Mouse (Mus musculus) kidney, embryonic 14.5 days (tissue): Measurements from ENCODE around the gene Sbno2. TPM values are rescaled to one million over a fixed set of nuclear protein-coding genes. Genes with fewer than 3 reads are reported as not detected.

Experiments used
- ATAC-seq: fragments of 200-750 bp; cut with Nextera tagmentation; 2 replicates; pipeline ENCODE4 v1.8.0; 2017; ENCODE audit warnings: moderate number of reproducible peaks, mild to moderate bottlenecking, moderate TSS enrichment, moderate library complexity; ENCODE audit not compliant: low FRiP score, low TSS enrichment
- H3K27ac ChIP-seq: fragments of 300-500 bp; sonication (generic); 2 replicates; pipeline ENCODE4 v1.5.1; 2014; ENCODE audit warnings: low read depth, mild to moderate bottlenecking, low read length, moderate library complexity, mixed read lengths
- H3K27me3 ChIP-seq: fragments of 300-500 bp; sonication (generic); 2 replicates; pipeline ENCODE4 v1.6.1; 2014; ENCODE audit warnings: mild to moderate bottlenecking, low read length; ENCODE audit not compliant: control insufficient read depth, insufficient read depth
- H3K36me3 ChIP-seq: fragments of 300-500 bp; sonication (generic); 2 replicates; pipeline ENCODE4 v1.6.1; 2014; ENCODE audit warnings: low read length, mixed read lengths; ENCODE audit not compliant: control insufficient read depth, insufficient read depth
- H3K4me1 ChIP-seq: fragments of 300-500 bp; sonication (generic); 2 replicates; pipeline ENCODE4 v1.6.1; 2014; ENCODE audit warnings: low read length, mixed read lengths; ENCODE audit not compliant: control insufficient read depth, insufficient read depth
- H3K4me2 ChIP-seq: fragments of 300-500 bp; sonication (generic); replicated peaks from 2 replicates; pipeline ENCODE4 v1.6.1; 2014; ENCODE audit warnings: low read depth, mild to moderate bottlenecking, low read length
- H3K4me3 ChIP-seq: fragments of 300-500 bp; sonication (generic); 2 replicates; pipeline ENCODE4 v1.5.1; 2014; ENCODE audit warnings: mild to moderate bottlenecking, low read length
- H3K9ac ChIP-seq: fragments of 300-500 bp; sonication (generic); 2 replicates; pipeline ENCODE4 v1.6.1; 2014; ENCODE audit warnings: low read depth, mild to moderate bottlenecking, low read length, moderate library complexity
- H3K9me3 ChIP-seq: fragments of 300-500 bp; sonication (generic); 2 replicates; pipeline ENCODE4 v1.6.1; 2016; ENCODE audit warnings: low read length; ENCODE audit not compliant: control insufficient read depth
- WGBS: fragments of 180-500 bp; shearing (Covaris S2); extraction: QIAGEN DNeasy Blood & Tissue Kit; methylation state at CpG from one replicate; pipeline ENCODE4 v1.1.7; 2014; 5-methylcytosine and 5-hydroxymethylcytosine counted together
- polyA plus RNA-seq: library from polyadenylated mRNA; unstranded; fragments of >200 nt; fragmentation: Nextera tagmentation; extraction: Ambion mirVana; gene quantifications from 2 replicates; pipeline ENCODE4 v1.2.1, GENCODE M21; 2014

Gene Sbno2
- polyA plus RNA-seq, 1 experiment from 2014 or later = 14.8 TPM

DNA sequence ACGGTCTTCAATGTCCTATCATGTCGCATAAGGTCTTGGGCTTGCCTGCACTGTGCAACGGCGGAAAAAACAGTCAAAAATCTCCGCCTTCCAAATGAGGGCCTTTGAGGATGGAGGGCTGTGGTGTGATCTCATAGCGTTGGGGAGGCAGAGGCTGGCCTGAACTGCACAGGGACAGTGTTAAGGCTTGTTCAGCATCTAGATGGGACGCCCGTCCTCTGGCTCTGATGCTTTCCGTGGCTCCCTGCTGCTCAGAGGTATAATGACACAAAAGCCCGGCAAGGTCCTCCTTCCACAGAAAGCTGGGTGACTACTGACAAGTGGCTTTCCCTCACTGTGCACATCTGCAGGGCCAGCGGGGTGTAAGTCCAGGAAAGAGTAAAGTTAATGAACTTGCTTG lies 85.2 kb downstream of the Sbno2 start:
- peak overlapping the region; percentile 47 for H3K4me2 ChIP-seq
- H3K9ac ChIP-seq = peak overlapping the region; percentile 59
- H3K27me3 ChIP-seq = peaks cover 5% of the 10 kb centered on the region
- ATAC-seq = no peak
- H3K4me3 ChIP-seq = peak overlapping the region; percentile 32
- H3K36me3 ChIP-seq = no peaks in the 10 kb centered on the region
- WGBS = 23% methylated on average over 11 of the region's 11 CpGs
- H3K4me1 ChIP-seq = peaks cover 18% of the 10 kb centered on the region
- peak overlapping the region; percentile 6; the same call in 1 of the 2 replicates for H3K27ac ChIP-seq
- no peaks in the 10 kb centered on the region for H3K9me3 ChIP-seq

DNA sequence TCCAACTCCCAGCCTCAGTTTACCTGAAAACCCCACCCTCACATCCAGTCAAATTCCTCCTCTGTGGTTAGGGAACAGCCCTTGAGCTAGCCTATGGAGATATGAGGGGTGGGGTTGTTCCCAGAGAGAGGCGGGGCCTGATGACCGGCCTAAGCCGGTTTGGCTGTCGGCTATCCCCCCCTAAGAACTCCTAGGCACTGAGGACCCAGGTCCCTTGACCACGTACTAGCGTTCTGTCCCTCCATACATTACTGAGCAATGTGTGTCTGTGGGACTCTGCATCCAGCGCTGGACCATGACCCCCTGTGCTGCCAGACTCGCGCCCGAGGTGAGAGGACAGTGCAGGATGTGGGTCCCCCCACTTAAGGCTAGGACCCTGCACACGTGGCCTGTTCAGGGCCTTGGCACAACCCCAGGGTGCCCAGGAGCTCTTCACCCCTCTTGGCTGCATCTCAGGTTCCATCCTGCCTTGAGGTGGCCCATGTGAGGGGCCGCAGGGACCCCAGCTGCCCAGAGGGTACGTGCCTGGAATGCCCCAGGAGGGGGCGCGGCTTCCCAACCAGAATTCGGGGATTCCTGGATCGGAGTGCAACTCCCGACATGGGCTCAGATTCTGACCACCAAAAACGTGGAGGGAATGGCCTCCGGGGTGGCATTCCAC lies 85.8 kb downstream of the Sbno2 start:
- Histone ChIP-seq H3K9ac (peak overlapping the region; percentile 59), H3K4me2 (peak overlapping the region; percentile 47), H3K4me3 (peak overlapping the region; percentile 32), H3K36me3 (no peaks in the 10 kb centered on the region), H3K27ac (peak overlapping the region; percentile 55; the same call in 1 of the 2 replicates), H3K9me3 (no peaks in the 10 kb centered on the region), H3K4me1 (peaks cover 18% of the 10 kb centered on the region), H3K27me3 (peaks cover 11% of the 10 kb centered on the region)
- 9% methylated on average over 20 of the region's 20 CpGs for WGBS
- ATAC-seq = peak; percentile 73

DNA sequence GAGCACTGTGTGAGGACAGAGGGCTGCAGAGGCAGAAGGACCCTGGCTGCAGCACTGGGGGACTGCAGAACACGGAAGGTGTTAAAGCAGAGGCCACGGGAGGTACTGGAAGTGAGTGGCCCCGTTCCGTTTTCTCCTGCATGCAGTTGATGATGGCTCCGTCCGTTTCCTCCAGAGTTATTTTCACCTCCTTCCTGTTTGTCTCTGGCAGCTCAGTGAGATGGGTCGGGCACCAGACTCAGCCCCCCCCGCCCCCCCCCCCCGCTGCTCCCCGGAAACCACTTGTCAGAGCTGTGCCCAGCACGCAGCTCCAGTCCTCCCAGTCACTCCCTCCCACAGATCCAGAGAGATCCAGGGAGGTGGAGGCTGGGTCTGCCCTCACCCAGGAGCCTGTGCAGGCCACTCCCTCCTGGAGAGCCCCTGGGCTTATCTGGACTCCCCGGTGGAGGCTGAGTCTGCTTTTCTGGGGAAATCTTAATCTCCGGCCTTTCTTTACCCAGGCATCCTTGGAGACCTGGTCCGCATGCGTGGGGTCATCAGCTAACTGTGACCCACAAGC lies 86.6 kb downstream of the Sbno2 start:
- H3K36me3 ChIP-seq = no peaks in the 10 kb centered on the region
- 1% methylated on average over 12 of the region's 15 CpGs for WGBS
- peak overlapping the region; percentile 59; the same call in 1 of the 2 replicates for H3K9ac ChIP-seq
- peak overlapping the region; percentile 32 for H3K4me3 ChIP-seq
- H3K4me2 ChIP-seq = peak overlapping the region; percentile 47
- H3K27ac ChIP-seq = peak overlapping the region; percentile 55
- peaks cover 19% of the 10 kb centered on the region for H3K27me3 ChIP-seq
- peak; percentile 55 for ATAC-seq
- no peaks in the 10 kb centered on the region for H3K9me3 ChIP-seq
- H3K4me1 ChIP-seq = peaks cover 18% of the 10 kb centered on the region

DNA sequence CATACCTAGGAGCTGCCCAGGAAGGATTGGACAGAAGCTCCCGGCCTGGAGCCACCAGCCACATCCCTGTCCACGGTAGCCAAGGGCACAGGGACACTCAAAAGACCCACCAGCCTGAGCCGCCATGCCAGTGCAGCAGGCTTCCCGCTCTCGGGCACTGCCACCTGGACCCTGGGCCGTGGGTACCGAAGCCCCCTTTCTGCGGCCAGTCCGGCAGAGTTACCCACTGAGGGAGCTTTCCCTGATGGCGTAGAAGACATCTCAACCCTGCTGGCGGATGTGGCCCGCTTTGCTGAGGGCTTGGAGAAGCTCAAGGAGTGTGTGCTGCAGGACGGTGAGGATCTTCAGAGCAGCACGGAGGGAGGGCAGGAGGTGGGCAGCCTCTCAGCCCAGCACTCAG lies 87.6 kb downstream of the Sbno2 start:
- H3K27ac ChIP-seq = no peak overlapping the region
- no peak overlapping the region for H3K4me2 ChIP-seq
- no peak overlapping the region for H3K4me3 ChIP-seq
- H3K9ac ChIP-seq = no peak overlapping the region
- H3K27me3 ChIP-seq = peaks cover 29% of the 10 kb centered on the region
- H3K4me1 ChIP-seq = peaks cover 18% of the 10 kb centered on the region
- WGBS = 82% methylated on average over 14 of the region's 14 CpGs
- H3K9me3 ChIP-seq = no peaks in the 10 kb centered on the region
- ATAC-seq = no peak
- no peaks in the 10 kb centered on the region for H3K36me3 ChIP-seq

DNA sequence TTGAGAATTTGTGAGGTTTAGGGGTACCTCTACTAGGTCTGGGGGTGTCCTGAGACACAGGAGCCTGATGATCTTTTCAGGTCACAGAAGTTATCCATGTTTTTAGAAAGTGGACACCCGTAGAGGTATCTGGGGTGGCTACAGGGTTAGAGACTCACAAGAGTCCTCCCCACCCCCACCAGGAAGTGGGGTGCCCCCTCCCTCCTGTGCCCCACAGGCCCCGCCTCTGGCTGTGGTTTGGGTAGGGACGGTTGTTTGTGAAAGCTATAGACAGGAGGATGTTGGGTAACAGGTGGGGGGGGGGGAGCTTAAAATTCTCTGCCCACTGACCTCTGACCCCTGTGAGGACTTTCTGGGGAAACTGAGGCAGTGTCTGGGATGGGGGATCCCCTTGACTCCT lies 88.0 kb downstream of the Sbno2 start:
- H3K4me2 ChIP-seq = no peak overlapping the region
- 81% methylated on average over 3 of the region's 3 CpGs for WGBS
- no peaks in the 10 kb centered on the region for H3K36me3 ChIP-seq
- H3K9ac ChIP-seq = no peak overlapping the region
- H3K9me3 ChIP-seq = no peaks in the 10 kb centered on the region
- H3K27ac ChIP-seq = no peak overlapping the region
- H3K27me3 ChIP-seq = peaks cover 30% of the 10 kb centered on the region
- ATAC-seq = no peak
- no peak overlapping the region for H3K4me3 ChIP-seq
- H3K4me1 ChIP-seq = peaks cover 18% of the 10 kb centered on the region

DNA sequence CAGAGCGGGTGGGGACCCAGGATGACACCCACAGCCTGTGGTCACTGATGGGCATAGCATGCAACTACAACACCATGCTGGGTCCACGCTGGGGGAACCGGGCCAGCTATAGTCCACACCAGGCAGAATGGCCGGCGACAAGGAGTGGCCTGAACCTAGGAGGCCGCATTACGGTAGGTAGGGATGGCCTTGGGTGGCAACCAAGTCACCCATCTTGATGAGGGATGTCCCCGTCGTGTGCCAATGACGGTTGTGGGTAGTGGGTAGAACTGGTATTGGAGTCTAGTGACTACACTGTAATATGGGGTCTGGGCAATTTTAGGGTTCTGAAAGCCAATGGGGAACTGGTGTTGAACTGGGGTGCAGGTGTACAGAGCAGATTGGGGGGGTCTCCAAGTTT lies 88.4 kb downstream of the Sbno2 start:
- 87% methylated on average over 10 of the region's 10 CpGs for WGBS
- no peak for ATAC-seq
- Histone ChIP-seq H3K4me1 (peaks cover 18% of the 10 kb centered on the region), H3K4me3 (no peak overlapping the region), H3K9me3 (no peaks in the 10 kb centered on the region), H3K27me3 (peaks cover 34% of the 10 kb centered on the region), H3K36me3 (no peaks in the 10 kb centered on the region), H3K9ac (no peak overlapping the region), H3K27ac (no peak overlapping the region), H3K4me2 (no peak overlapping the region)

DNA sequence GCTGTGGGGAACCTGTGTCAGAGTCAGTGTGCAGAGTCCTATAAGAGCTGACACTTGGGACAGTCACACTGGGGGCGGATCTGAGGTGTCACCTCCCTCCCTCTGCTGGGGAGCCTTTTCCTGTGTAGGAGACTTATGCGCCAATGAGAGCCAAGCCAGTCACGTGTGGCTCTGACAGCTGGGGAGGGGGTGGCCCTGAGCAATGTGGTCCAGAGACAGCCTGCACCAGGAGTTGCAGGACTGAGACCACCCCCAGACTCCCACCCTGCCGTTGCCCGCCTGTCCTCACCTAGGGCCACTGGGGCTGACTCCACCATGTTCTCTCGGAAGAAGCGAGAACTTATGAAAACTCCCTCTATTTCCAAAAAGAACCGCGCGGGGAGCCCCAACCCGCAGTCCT lies 88.9 kb downstream of the Sbno2 start, which contains the start of gene Arhgap45:
Gene Arhgap45, plus strand, starts transcription at position 143 of the 400 bp plus-strand sequence.
- no peaks in the 10 kb centered on the region for H3K9me3 ChIP-seq
- H3K4me1 ChIP-seq = peaks cover 18% of the 10 kb centered on the region
- H3K27ac ChIP-seq = no peak within 1 kb of the TSS
- ATAC-seq = no peak
- no peak within 1 kb of the TSS for H3K4me2 ChIP-seq
- no peak within 1 kb of the TSS for H3K9ac ChIP-seq
- H3K36me3 ChIP-seq = no peaks in the 10 kb centered on the region
- no peak within 1 kb of the TSS for H3K4me3 ChIP-seq
- 66% methylated on average over 11 of the region's 11 CpGs for WGBS
- H3K27me3 ChIP-seq = peaks cover 34% of the 10 kb centered on the region

DNA sequence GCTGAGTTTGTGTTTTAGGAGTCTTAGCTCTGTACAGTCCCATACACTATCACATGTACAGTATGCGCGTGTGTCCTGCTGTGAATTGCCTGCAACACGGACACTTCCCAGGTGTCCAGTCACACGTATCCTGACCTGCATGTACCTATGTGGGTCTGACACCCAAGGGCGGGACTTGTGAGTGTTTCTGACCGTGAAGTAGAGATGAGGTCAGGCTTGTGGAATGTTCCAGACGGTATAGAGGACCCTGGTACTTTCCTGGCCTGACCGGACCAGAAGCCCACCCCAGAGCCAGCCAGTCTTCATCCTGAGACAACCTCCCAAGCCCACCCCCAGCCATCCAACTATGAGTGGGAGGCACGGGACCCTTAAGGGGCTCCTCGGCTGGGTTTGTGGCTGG lies 89.8 kb downstream of the Sbno2 start:
- Histone ChIP-seq H3K4me2 (no peak overlapping the region), H3K36me3 (no peaks in the 10 kb centered on the region), H3K27ac (no peak overlapping the region), H3K4me3 (no peak overlapping the region), H3K9me3 (peaks cover 2% of the 10 kb centered on the region; the same call in 1 of the 2 replicates), H3K27me3 (peaks cover 34% of the 10 kb centered on the region), H3K4me1 (peaks cover 18% of the 10 kb centered on the region), H3K9ac (no peak overlapping the region)
- no peak for ATAC-seq
- 70% methylated on average over 10 of the region's 10 CpGs for WGBS
